Mouse (Mus musculus) left cerebral cortex, postnatal 14 days (tissue): ENCODE measurements at regions not wholly inside any gene's neighbourhood (a gene's known extent, or its start where the extent isn't known, plus 50 kb on each side); places are given as distances from the start of the nearest gene placed in this dataset.

Source experiments
- DNase-seq, 2 experiments: peaks; one replicate each; pipeline ENCODE4 v3.0.0; 2021 to 2022; ENCODE audit warnings: low spot score in 2 of 2, mixed read lengths in 1 of 2
- intact Hi-C: fragments of 180-260 bp; cut with DNase I; formaldehyde crosslinking; loops from one replicate; pipeline ENCODE4 v1.15.1; 2025

DNA sequence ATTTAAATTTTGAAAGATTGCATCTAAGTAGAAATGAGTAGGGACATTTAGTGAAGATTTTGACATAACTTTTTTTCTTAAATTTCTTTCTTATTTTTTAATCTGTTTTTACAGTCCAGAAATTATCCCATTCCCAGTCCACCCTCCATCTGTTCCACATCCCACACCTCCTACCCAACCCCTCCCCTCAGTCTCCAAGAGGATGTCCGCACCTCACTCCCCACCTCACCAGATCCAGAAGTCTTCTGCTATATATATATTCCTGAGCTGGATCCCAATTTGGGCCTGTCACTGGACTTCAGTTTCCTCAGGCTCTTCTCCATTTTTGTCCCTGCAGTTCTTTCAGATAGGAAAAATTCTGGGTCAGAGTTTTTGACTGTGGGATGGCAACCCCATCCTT, 3879.6 kb upstream of the Gm7489 start:
- no peak for DNase-seq
- intact Hi-C loops, result no loop called here

DNA sequence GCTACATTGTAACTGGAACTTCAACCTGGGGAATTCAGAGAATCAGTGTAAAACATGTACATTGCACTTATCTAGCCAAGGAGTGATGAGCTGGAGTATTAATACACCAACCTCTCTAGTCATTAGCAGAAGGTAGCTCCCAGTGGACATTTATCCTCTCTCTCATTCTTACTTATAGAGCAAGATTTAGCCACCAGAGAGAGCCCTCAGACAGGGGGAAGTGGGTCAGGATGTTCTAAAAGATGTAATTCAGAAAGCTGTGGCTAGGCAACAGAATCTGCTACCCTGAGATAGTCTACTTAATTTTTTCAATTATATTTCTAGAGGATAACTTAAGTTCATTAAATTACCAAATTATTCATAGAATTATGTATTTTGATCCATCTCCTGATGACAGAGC, 3838.1 kb upstream of the Gm7489 start:
- DNase-seq, result no peak
- intact Hi-C loops, result no loop called here

DNA sequence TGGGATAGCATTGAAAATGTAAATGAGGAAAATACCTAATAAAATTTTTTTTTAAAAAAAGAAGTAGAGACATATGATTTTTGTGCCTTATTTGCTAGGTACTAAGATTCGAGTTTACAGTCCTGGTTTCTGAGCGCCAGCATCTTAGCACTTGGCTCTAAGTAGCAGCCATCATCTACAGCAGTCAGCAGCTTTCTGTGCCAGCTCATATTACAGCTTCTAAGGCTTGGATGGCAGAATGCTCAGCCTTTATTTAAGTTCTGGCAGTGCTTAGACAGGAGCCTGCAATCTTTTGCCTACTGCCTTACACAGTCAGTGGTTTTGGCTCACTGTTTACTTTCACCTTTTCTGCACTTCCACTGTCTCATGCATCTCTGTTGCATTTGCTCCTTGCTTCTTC, 3831.2 kb upstream of the Gm7489 start:
- intact Hi-C loops, result no loop called here
- peak; percentile 23 to 34 for DNase-seq

DNA sequence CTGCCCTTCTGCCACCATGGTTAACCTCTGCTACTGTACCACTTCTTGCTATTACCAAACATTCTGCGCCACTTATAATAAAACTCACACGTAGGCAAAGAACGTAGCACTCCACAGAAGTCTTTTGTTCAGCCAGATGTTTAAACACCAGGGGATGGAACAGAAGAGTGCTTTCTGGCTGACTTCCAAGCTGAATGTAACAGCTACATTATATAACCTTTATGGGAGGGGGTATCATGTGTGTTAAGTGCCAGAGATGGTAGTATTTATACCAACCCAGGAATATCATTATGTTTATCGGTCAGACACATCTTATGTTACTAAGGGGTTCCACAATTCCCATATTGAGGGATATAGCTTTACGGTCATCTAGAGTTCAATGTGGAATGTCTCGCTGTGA, 3830.8 kb upstream of the Gm7489 start:
- DNase-seq, result no peak
- intact Hi-C loops, result no loop called here

DNA sequence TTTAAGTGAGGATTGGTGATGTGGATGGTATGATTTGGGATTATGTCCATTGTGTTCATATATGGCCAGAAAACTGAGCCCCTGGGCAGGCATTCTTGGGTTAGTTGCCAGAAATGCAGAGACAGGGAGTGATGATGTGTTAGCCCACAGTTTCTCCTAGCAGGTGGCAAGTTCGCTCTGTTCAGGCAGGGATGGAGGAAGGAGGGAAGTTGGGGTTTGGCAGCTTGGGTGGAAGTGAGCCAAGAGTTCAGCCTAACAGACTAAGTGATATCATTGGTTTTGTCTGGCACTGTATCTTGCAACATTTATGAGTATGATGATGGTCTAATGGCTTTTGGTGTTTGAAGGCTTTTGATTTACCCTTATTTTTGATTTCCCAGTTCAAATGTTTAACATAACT, 3806.5 kb upstream of the Gm7489 start:
- intact Hi-C loops, result no loop called here
- no peak for DNase-seq

DNA sequence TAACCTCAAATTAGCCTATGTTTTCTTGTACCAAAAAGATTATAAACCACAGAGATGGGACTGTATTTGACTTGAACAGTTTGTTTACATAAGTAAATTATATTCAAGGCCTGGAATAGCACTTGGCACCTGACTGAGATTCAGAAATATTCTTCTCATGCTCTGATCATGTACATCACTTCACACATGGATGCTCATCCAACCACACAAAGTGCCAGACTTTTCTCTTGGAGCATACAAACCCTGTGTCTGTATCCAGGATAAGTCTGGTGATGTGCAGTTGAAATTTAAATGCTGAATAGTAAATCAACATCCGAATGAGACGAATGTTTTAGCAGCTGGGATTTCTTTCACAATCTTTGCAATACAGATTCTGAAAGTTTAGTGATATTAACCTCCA, 3802.3 kb upstream of the Gm7489 start:
- intact Hi-C loops, result no loop called here
- DNase-seq, result peak in 1 of 2 experiments; percentile 35

DNA sequence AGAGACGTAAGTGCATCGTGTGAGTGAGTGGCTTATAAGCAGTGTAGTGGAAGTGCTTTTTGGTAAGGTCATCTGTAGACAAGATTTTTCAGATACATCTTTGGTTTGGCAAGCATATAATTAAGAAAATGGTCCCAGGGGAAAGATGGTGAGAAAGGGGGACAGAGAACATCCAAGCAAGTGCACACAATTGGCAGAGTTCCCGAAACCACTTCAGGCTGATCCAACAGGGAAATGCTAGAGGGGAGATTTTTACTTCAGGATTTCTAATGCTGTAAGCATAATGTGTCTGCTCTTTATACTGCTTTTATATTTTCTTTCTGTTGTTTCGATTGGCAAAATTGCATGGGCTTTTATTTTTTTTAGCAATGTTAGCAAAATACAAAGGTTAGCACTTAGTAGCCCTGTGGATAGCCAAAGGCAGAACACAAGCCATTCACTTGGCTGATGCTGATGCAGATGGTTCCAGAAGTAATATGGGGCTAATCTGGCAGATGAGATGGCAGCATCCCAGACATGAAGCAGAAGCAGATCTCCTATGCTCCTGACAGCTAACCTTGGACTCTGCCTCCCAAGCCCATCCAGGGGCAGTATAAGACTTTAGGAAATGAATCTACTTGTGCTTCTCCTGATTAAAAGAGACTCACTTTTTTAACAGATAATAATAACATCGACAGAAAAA, 3782.0 kb upstream of the Gm7489 start:
- intact Hi-C loops, result no loop called here
- no peak for DNase-seq

DNA sequence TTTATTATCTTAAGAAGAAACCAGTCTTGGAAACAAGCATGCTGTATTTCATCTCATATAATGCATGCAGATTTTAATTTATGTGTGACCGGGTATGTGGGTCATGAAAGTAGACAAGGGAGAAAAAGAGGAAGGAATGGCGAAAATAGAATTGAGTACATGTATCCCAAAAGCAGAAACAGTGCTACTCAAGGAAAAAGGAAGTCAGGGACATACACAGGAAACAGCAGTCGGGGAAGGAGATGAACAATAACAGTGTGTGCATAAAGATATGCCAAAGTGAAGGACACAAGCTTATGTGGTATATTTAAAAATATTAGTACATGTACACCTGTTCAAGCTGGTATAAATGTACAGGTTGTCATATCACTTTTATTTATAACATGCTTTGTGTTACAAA, 3775.8 kb upstream of the Gm7489 start:
- intact Hi-C loops, result no loop called here
- DNase-seq, result peak in 1 of 2 experiments; percentile 5

DNA sequence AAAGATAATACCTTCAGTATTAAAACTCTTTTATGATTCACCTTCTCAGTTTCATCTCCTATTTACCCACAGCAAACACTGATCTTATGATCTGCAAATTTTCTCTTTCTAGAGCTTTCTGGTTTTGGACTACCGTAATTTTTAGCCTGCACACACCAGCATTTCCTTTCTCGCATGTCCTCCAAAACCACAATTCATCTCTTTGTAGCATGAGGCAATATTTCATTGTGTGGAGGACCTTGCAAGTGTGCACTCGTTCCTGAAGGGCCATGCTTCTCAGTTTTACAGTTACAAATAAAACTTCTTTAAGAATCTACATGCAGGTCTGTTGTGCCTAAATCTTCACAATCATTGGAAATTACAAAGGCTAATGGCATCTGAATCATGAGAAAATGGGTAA, 3730.8 kb upstream of the Gm7489 start:
- no peak for DNase-seq
- intact Hi-C loops, result no loop called here

DNA sequence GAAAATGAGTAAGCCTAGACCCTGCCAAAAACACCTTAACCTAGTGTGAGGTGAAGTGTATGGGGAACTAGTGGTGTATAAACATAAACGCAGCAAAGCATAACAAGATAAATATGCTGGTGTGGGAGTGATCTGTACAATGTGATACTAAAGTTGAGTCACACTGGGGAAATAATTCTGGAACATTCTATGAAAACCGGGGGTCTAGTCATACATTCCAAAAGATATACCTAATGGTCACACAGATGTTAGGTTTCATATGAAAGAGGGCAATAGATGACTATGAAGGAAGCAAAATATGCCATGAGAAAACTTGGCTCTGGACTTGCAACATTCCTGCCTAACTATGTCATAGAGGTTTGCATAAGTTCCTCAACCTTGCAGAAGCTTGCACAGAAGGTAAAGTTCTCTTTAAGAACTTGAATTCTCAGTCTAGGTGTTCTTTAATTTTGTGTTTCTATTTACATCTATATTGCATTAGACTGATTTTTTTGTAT, 3712.4 kb upstream of the Gm7489 start:
- no peak for DNase-seq
- intact Hi-C loops, result no loop called here

DNA sequence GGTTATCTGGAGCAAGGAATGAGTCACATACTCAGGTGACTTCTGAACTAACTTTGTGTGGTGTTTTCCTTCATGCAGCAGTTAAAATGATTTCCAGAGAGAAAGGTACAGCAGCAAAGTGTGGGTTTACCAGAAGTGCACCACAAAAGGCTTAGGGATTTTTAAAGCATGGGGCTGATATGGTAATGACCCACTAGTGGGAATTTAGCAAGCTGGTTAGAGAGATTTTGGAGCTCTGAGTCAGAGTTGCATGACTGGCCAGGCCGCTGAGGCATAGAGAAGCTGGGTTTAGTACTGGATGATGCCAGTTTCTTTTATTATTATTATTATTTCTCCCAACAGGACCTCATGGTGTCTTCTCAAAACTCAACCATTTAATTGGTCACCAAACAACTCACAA, 3701.5 kb upstream of the Gm7489 start:
- intact Hi-C loops, result no loop called here
- DNase-seq, result no peak
